In genomic region chr11:119945343-119945742, GRCm38 (mm10) we compare ENCODE assay signal across 8 mouse cellular contexts. TPM values are rescaled to one million over a fixed set of nuclear protein-coding genes. Genes with fewer than 3 reads are reported as not detected.
DNase-seq lines count a peak whose midpoint lies in the region; ATAC-seq and TF ChIP-seq lines count a peak whose summit lies in the region.

No protein-coding gene starts in this region.

- no peak overlapping the region for H3K4me2 ChIP-seq in midbrain, embryonic 15.5 days

- H3K4me3 ChIP-seq in left cerebral cortex, adult 2 months, result peak overlapping the region; percentile 97
- H3K4me3 ChIP-seq in embryonic fibroblast, embryonic 13.5 days (ENCODE audit: insufficient read depth, low read length), result peak overlapping the region; percentile 91; the same call in 1 of the 2 replicates
- peak overlapping the region; percentile 41 for H3K4me3 ChIP-seq in kidney, adult 2 months (ENCODE audit: insufficient read depth, low read depth, low read length)
- no peak overlapping the region for H3K4me3 ChIP-seq in macrophage (ENCODE audit: inconsistent target)
- no peak overlapping the region for H3K4me3 ChIP-seq in midbrain, embryonic 15.5 days

- peaks cover 17% of the 10 kb centered on the region for H3K4me1 ChIP-seq in embryonic fibroblast, embryonic 13.5 days (ENCODE audit: control insufficient read depth, insufficient read depth, low read length)
- peaks cover 59% of the 10 kb centered on the region for H3K4me1 ChIP-seq in kidney, adult 2 months (ENCODE audit: control insufficient read depth, insufficient read depth, low read length)
- H3K4me1 ChIP-seq in midbrain, embryonic 15.5 days, result peaks cover 25% of the 10 kb centered on the region

- no peak for TF ChIP-seq CTCF in left cerebral cortex, adult 2 months (IDR thresholded peaks at IDR 0.05)
- TF ChIP-seq CTCF in embryonic fibroblast, embryonic 13.5 days (IDR thresholded peaks at IDR 0.05; ENCODE audit: borderline replicate concordance, insufficient read depth, low read length), result no peak
- no peak for TF ChIP-seq CTCF in kidney, adult 2 months (conservative IDR thresholded peaks at IDR 0.05; ENCODE audit: insufficient read depth, insufficient read length, low read depth, low read length)

- H3K27ac ChIP-seq in left cerebral cortex, adult 2 months, result no peak overlapping the region
- H3K27ac ChIP-seq in embryonic fibroblast, embryonic 13.5 days (ENCODE audit: insufficient read depth, low read length), result peak overlapping the region; percentile 31; the same call in 1 of the 2 replicates
- H3K27ac ChIP-seq in kidney, adult 2 months (ENCODE audit: insufficient read depth, low read depth, low read length), result peak overlapping the region; percentile 32; the same call in 1 of the 2 replicates
- H3K27ac ChIP-seq in macrophage, result 0 out of 2 replicates have a peak overlapping the region, but pooled peaks have one; percentile 8
- H3K27ac ChIP-seq in midbrain, embryonic 15.5 days, result no peak overlapping the region

- H3K9me3 ChIP-seq in midbrain, embryonic 15.5 days, result no peaks in the 10 kb centered on the region

- no peaks in the 10 kb centered on the region for H3K36me3 ChIP-seq in kidney, adult 2 months (ENCODE audit: control insufficient read depth, insufficient read depth, low read length)
- no peaks in the 10 kb centered on the region for H3K36me3 ChIP-seq in macrophage (ENCODE audit: inconsistent target)
- no peaks in the 10 kb centered on the region for H3K36me3 ChIP-seq in midbrain, embryonic 15.5 days (replicated peaks)

- WGBS in kidney, adult 2 months, result 28% methylated on average over 7 of the region's 7 CpGs
- 90% methylated on average over 4 of the region's 7 CpGs for WGBS in macrophage (ENCODE audit: missing documents)
- WGBS in midbrain, embryonic 15.5 days, result 84% methylated on average over 7 of the region's 7 CpGs

- intact Hi-C loops in left cerebral cortex, adult 2 months (cut with DNase I), result no loop called here
- intact Hi-C loops in left cerebral cortex, postnatal 36 days (cut with DNase I), result no loop called here

- no peak for DNase-seq in left cerebral cortex, adult 2 months (ENCODE audit: extremely low spot score in 1 of 2, low spot score in 2 of 2)
- DNase-seq in left cerebral cortex, postnatal 36 days (ENCODE audit: low spot score in 2 of 2), result no peak
- DNase-seq in kidney, adult 2 months, result peak; percentile 80
- DNase-seq in embryo, embryonic 9.5 days (ENCODE audit: extremely low spot score), result no peak
- no peak for DNase-seq in frontal cortex, adult 2 months (ENCODE audit: extremely low spot score in 1 of 2, low spot score in 1 of 2)

- H3K9ac ChIP-seq in midbrain, embryonic 15.5 days, result no peak overlapping the region

- TF ChIP-seq POLR2A in embryonic fibroblast, embryonic 13.5 days (IDR thresholded peaks at IDR 0.05; ENCODE audit: low read depth, low read length), result no peak
- no peak for TF ChIP-seq POLR2A in kidney, adult 2 months (IDR thresholded peaks at IDR 0.05; ENCODE audit: low read depth, low read length)

- H3K27me3 ChIP-seq in kidney, adult 2 months (replicated peaks; ENCODE audit: control insufficient read depth, insufficient read depth, low read length), result no peaks in the 10 kb centered on the region
- peaks cover 12% of the 10 kb centered on the region for H3K27me3 ChIP-seq in midbrain, embryonic 15.5 days (replicated peaks)

- peaks cover 70% of the 10 kb centered on the region for H3K79me2 ChIP-seq in macrophage (ENCODE audit: inconsistent target)

- no peak for ATAC-seq in midbrain, embryonic 15.5 days (replicated peaks)

RNA-seq across cellular contexts. Expression of gene Baiap2, which starts 2.8 kb away (rescaled TPM):
- total RNA-seq in left cerebral cortex, adult 2 months (2021), result 100 to 1,000 TPM; 249 to 287 TPM
- 100 to 1,000 TPM; 228 to 303 TPM for total RNA-seq in left cerebral cortex, postnatal 36 days (2021)
- polyA plus RNA-seq in embryonic fibroblast, embryonic 13.5 days (2011; ENCODE audit: insufficient read length, low read depth, missing spikeins), result 27.4 and 29.5 TPM in 2 replicates
- polyA plus RNA-seq in kidney, adult 2 months (2012; rRNA removed), result 78.1 and 88.4 TPM in 2 replicates
- total RNA-seq in macrophage (2018; cell fraction: chromatin; rRNA removed), result 100 to 1,000 TPM in 11 of 26 experiments, 10 to 100 TPM in 15; 20.7 to 218 (median 76.3) TPM
- 10 to 100 TPM in 25 of 26 experiments, 1 to 10 TPM in 1; 9.0 to 31.7 (median 19.1) TPM for total RNA-seq in macrophage (2018; cell fraction: cytosol; rRNA removed)
- 10 to 100 TPM in 25 of 26 experiments, 1 to 10 TPM in 1; 9.3 to 73.5 (median 28.3) TPM for total RNA-seq in macrophage (2018; cell fraction: nucleus; rRNA removed)
- polyA plus RNA-seq in macrophage (2018), result 19.9 to 24.7 TPM (median 20.6 TPM) in 3 replicates
- 15.5 and 16.3 TPM in 2 replicates for polyA plus RNA-seq in midbrain, embryonic 15.5 days (2015; fragmentation: Nextera tagmentation; extraction: Ambion mirVana)
- polyA plus RNA-seq in frontal cortex, adult 2 months (2012; rRNA removed), result 229 and 240 TPM in 2 replicates

RNA-seq across cellular contexts. Expression of gene Chmp6, which starts 32.1 kb away (rescaled TPM):
- total RNA-seq in left cerebral cortex, adult 2 months (2021), result 10 to 100 TPM; 37.2 to 43.6 TPM
- 10 to 100 TPM; 43.7 to 45.4 TPM for total RNA-seq in left cerebral cortex, postnatal 36 days (2021)
- 29.5 and 30.3 TPM in 2 replicates for polyA plus RNA-seq in embryonic fibroblast, embryonic 13.5 days (2011; ENCODE audit: insufficient read length, low read depth, missing spikeins)
- polyA plus RNA-seq in kidney, adult 2 months (2012; rRNA removed), result 97.2 and 106 TPM in 2 replicates
- total RNA-seq in macrophage (2018; cell fraction: chromatin; rRNA removed), result 10 to 100 TPM in 23 of 26 experiments, 1 to 10 TPM in 3; 8.6 to 56.3 (median 27.9) TPM
- 10 to 100 TPM; 21.2 to 43.4 (median 35.7) TPM for total RNA-seq in macrophage (2018; cell fraction: cytosol; rRNA removed)
- total RNA-seq in macrophage (2018; cell fraction: nucleus; rRNA removed), result 10 to 100 TPM in 25 of 26 experiments, 1 to 10 TPM in 1; 9.8 to 37.0 (median 20.1) TPM
- polyA plus RNA-seq in macrophage (2018), result 37.7 to 52.9 TPM (median 41.3 TPM) in 3 replicates
- polyA plus RNA-seq in midbrain, embryonic 15.5 days (2015; fragmentation: Nextera tagmentation; extraction: Ambion mirVana), result 113 and 116 TPM in 2 replicates
- 42.3 and 45.3 TPM in 2 replicates for polyA plus RNA-seq in frontal cortex, adult 2 months (2012; rRNA removed)

Comparison
In these comparisons a context has a peak if more than half of its experiments do, and no peak if none do; other contexts are left out.
1. H3K27ac ChIP-seq: peak in embryonic fibroblast, embryonic 13.5 days (single experiment), kidney, adult 2 months (single experiment) and macrophage (single experiment); none in left cerebral cortex, adult 2 months (single experiment) and midbrain, embryonic 15.5 days (single experiment).
2. H3K4me3 ChIP-seq: peak in left cerebral cortex, adult 2 months (single experiment), embryonic fibroblast, embryonic 13.5 days (single experiment) and kidney, adult 2 months (single experiment); none in macrophage (single experiment) and midbrain, embryonic 15.5 days (single experiment).